Mouse (Mus musculus): ENCODE results near the gene Plk2.

DNA sequence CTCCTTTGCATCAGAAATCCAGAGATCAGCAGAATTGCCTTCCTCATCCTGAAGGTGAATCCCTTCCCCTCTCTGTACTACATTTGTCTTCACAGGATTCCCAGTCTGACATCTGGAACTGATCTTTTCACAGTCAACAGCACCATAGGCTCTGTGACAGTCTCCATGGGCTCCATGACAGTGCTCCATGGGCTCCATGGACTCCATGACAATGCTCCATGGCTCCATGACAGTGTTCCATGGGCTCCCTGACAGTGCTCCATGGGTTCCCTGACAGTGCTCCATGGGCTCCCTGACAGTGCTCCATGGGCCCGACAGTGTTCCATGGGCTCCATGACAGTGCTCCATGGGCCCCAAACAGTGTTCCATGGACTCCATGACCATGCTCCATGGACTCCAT, 25.2 kb upstream of the Plk2 start:
- TF ChIP-seq POLR2A (IDR thresholded peaks at IDR 0.05; ENCODE audit: low read depth, low read length) (no peak), CTCF (conservative IDR thresholded peaks at IDR 0.05; ENCODE audit: insufficient read depth, insufficient read length, low read depth, low read length) (no peak)
